Mouse (Mus musculus) ES-Bruce4 (cell line): ENCODE measurements at regions not wholly inside any gene's neighbourhood (a gene's known extent, or its start where the extent isn't known, plus 50 kb on each side); places are given as distances from the start of the nearest gene placed in this dataset.

Experiments used
- H3K27ac ChIP-seq: 2 replicates; pipeline ENCODE4 v1.5.1; 2012; ENCODE audit warnings: low read length, inconsistent platforms; ENCODE audit not compliant: insufficient read depth
- H3K27me3 ChIP-seq: 2 replicates; pipeline ENCODE4 v1.6.1; 2012; ENCODE audit warnings: mild to moderate bottlenecking, low read length, inconsistent platforms; ENCODE audit not compliant: control insufficient read depth, poor library complexity, insufficient read depth, severe bottlenecking
- H3K36me3 ChIP-seq: 2 replicates; pipeline ENCODE4 v1.6.1; 2012; ENCODE audit warnings: inconsistent platforms, mild to moderate bottlenecking, low read length, moderate library complexity; ENCODE audit not compliant: control insufficient read depth, poor library complexity, insufficient read depth, severe bottlenecking
- H3K4me1 ChIP-seq: one replicate; pipeline ENCODE4 v1.8.1; 2011; ENCODE audit warnings: low read length; ENCODE audit not compliant: control insufficient read depth, insufficient read depth
- H3K4me3 ChIP-seq: 2 replicates; pipeline ENCODE4 v1.5.1; 2011; ENCODE audit warnings: low read depth, mild to moderate bottlenecking, low read length
- H3K9ac ChIP-seq: 2 replicates; pipeline ENCODE4 v1.6.1; 2012; ENCODE audit warnings: low read depth, mild to moderate bottlenecking, inconsistent platforms; ENCODE audit not compliant: poor library complexity, severe bottlenecking
- H3K9me3 ChIP-seq: replicated peaks from 2 replicates; pipeline ENCODE4 v1.6.1; 2012; ENCODE audit warnings: mild to moderate bottlenecking, low read length, inconsistent platforms; ENCODE audit not compliant: control insufficient read depth, poor library complexity, insufficient read depth, severe bottlenecking
- CTCF ChIP-seq: IDR thresholded peaks from one replicate; pipeline ENCODE4 v1.8.1; 2011; ENCODE audit warnings: low read depth, low read length
- EP300 ChIP-seq: IDR thresholded peaks from 2 replicates; pipeline ENCODE4 v1.6.1; 2011; ENCODE audit warnings: low read depth, low read length; ENCODE audit not compliant: insufficient read depth
- POLR2A ChIP-seq: IDR thresholded peaks from one replicate; pipeline ENCODE4 v1.8.1; 2011; ENCODE audit warnings: low read length; ENCODE audit not compliant: insufficient read depth

DNA sequence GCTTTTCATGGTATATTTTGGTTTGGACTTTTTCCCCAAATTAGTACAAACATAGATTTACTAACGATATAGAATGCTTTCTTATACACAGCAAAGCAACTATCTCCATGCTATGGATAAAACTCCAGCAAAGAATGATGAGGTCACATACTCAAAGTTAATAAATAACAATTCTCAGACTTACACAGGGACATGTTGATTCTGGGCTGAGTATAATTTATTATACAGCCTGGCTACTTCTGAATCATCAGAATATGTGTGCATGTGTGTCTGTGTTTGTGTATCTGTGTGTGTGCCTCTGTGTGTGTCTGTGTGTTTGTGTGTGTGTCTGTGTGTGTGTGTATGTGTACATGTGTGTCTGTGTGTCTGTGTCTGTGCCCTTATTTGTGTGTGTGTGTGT is 314.1 kb upstream of the N6amt1 start:
- H3K4me1 ChIP-seq = no peaks in the 10 kb centered on the region
- no peaks in the 10 kb centered on the region for H3K9me3 ChIP-seq
- H3K27ac ChIP-seq = no peak overlapping the region
- H3K9ac ChIP-seq = no peak overlapping the region
- TF ChIP-seq CTCF = no peak
- no peak for TF ChIP-seq EP300
- TF ChIP-seq POLR2A = no peak
- H3K4me3 ChIP-seq = no peak overlapping the region
- H3K36me3 ChIP-seq = no peaks in the 10 kb centered on the region
- H3K27me3 ChIP-seq = no peaks in the 10 kb centered on the region

DNA sequence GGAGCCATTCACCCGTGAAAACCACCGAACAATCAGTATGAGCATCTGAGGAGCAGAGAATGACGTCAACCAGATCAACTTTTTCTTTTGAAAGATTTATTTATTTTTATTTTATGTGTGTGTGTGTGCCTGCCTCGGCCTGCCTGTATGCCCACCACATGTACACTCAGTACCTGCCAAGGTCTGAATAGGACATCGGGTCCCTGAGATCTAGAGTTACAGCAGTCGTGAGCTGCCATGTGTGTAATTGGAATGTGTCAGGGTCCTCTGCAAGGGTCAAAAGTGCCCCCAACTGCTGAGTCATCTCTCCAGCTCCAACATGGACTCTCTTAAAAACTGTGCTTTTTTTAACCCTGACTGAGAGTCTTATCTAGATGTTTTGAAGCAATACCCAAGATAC is 316.9 kb upstream of the N6amt1 start:
- no peaks in the 10 kb centered on the region for H3K9me3 ChIP-seq
- no peaks in the 10 kb centered on the region for H3K4me1 ChIP-seq
- no peak overlapping the region for H3K4me3 ChIP-seq
- H3K27me3 ChIP-seq = no peaks in the 10 kb centered on the region
- no peak for TF ChIP-seq EP300
- TF ChIP-seq POLR2A = no peak
- no peak for TF ChIP-seq CTCF
- H3K36me3 ChIP-seq = no peaks in the 10 kb centered on the region
- no peak overlapping the region for H3K27ac ChIP-seq
- H3K9ac ChIP-seq = no peak overlapping the region

DNA sequence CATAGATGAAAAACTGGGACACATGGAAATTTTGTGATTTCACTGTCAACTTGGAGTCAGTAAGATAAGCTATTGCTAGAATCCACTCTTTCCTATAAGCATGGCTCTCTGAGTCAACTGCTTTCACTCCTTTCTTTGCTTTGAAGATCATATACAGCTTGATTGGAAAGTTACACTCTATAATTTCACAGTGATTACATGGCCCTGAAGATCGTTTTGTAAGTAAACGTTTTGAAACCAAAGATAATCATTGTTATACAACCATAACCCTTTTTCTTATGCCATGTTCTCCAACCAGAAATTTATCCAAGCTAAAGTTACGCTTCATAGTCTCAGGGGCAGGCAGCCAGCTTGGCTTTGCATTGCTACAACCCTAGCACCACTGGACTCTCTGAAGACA is 322.1 kb upstream of the N6amt1 start:
- H3K27me3 ChIP-seq = no peaks in the 10 kb centered on the region
- H3K4me3 ChIP-seq = no peak overlapping the region
- H3K9ac ChIP-seq = no peak overlapping the region
- no peaks in the 10 kb centered on the region for H3K9me3 ChIP-seq
- no peaks in the 10 kb centered on the region for H3K36me3 ChIP-seq
- TF ChIP-seq POLR2A = no peak
- TF ChIP-seq CTCF = no peak
- TF ChIP-seq EP300 = no peak
- no peak overlapping the region for H3K27ac ChIP-seq
- no peaks in the 10 kb centered on the region for H3K4me1 ChIP-seq

DNA sequence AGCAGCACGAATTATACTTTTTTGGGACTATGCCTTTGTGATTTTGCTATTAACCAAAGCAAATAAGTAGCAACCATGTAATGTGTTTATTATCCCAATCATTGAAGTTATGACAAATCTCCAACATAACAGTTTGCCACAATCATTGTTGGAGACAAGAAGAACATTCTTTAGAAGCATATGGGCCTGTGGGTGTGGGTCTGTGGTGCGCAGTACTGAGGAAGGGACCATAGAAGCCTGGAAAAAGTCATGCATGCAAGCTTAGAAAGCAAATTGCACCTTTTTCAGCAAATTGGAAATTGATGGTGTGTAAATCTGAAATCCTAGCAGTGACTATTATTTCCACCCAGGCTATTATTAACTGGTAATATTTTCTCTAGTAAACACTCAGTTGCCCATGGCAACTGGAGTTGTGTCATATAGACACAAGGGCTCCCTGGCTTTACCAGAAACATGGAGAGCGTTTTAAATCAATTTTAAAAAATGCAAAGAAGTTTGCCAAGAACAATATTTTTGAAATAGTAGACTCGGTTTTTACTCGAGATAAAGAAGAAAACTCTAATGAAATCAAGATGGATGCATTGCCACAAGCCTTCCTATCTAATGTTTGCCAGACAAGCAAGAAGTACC is 325.4 kb upstream of the N6amt1 start:
- H3K27me3 ChIP-seq = no peaks in the 10 kb centered on the region
- no peaks in the 10 kb centered on the region for H3K36me3 ChIP-seq
- H3K9me3 ChIP-seq = no peaks in the 10 kb centered on the region
- no peak overlapping the region for H3K4me3 ChIP-seq
- TF ChIP-seq POLR2A (no peak), EP300 (no peak), CTCF (no peak)
- no peak overlapping the region for H3K27ac ChIP-seq
- H3K9ac ChIP-seq = no peak overlapping the region
- H3K4me1 ChIP-seq = no peaks in the 10 kb centered on the region

DNA sequence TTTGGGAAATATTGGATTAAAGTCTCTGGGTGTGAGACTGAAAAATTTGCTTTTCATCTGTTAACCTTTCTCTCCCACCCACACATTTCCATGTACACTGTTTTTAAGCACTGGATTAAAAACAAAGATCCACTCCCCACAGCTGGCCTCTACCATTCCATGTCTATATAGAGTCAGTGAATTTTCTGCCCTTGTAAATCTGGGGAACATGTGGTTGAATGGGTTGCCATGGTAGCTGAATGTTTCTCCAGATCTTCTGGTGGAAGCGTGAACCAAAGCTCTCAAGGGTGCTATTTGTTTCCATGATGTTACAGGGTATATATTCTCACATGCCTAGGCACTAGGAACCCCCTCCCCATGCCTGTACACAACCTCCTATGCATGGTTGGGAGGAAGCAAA is 326.4 kb upstream of the N6amt1 start:
- no peaks in the 10 kb centered on the region for H3K9me3 ChIP-seq
- no peak for TF ChIP-seq POLR2A
- TF ChIP-seq CTCF = no peak
- no peak for TF ChIP-seq EP300
- H3K27me3 ChIP-seq = no peaks in the 10 kb centered on the region
- H3K9ac ChIP-seq = no peak overlapping the region
- H3K4me1 ChIP-seq = no peaks in the 10 kb centered on the region
- no peak overlapping the region for H3K27ac ChIP-seq
- no peaks in the 10 kb centered on the region for H3K36me3 ChIP-seq
- no peak overlapping the region for H3K4me3 ChIP-seq

DNA sequence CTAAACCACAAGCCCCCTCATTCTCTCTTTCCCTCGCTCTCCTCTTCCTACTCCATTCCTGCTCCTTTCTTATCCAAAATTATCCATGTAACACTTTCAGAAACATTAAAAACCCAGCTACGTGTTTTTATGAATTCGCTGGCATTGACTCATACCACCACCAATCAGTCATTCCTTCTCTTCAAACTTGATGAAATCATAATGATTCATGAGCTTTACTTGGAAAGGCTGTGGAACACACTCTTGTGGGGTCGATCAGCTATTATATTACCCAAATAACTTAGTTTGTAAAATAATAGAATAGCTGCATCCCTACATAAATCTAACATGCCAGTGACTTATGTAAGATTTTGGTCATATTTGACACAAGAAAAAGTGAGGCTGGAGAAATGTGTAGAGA is 331.9 kb upstream of the N6amt1 start:
- Histone ChIP-seq H3K27me3 (no peaks in the 10 kb centered on the region), H3K9ac (no peak overlapping the region), H3K27ac (no peak overlapping the region), H3K4me1 (no peaks in the 10 kb centered on the region), H3K4me3 (no peak overlapping the region), H3K36me3 (no peaks in the 10 kb centered on the region), H3K9me3 (no peaks in the 10 kb centered on the region)
- TF ChIP-seq POLR2A = no peak
- TF ChIP-seq EP300 = no peak
- TF ChIP-seq CTCF = no peak
